Mouse (Mus musculus): ENCODE results near the gene Rpl19.

Gene Rpl19

DNA sequence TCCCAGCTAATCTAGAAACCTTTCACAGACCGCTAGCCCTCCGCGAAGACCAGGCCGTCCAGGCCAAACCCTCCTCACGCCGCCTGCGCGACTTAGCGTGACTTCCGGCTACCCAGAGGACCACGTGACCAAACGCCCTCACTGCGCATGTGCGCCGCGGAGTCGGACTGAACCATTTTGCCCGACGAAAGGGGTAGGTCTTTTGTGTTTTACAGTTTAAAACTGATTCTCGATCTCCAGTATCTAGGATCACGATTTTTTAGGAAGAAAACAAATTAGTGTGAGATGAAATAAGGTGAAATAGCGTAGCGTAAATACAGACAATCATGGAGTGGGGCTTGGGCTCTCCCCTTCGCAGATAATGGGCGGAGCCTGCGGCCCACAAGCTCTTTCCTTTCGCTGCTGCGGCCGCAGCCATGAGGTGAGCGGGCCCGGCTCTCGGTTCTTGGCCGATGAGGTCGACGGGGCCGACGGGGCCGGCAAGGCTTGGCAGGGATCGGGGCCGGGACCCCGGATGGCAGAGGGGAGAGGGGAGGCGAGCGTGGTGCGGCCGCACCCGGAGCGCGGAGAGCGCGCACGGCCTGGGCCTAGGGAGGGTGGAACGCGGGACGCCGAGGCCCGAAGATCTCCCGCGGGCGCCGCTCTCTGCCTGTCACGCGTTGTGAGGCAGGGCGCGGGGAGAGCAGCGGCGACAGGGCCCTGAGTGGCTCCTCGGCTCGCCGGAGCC, at the start of gene Rpl19:
TSS of gene Rpl19 (plus strand) at position 141 of the 727 bp plus-strand sequence.
- peak; percentile 86 for DNase-seq (ENCODE audit: low spot score)

GRCm38 (mm10) chr11:97977797-97978196, 48.7 kb upstream of the Rpl19 start:
- DNase-seq (ENCODE audit: low spot score), result no peak

GRCm38 (mm10) chr11:97978392-97978791, 48.1 kb upstream of the Rpl19 start:
- no peak for DNase-seq (ENCODE audit: low spot score)

DNA sequence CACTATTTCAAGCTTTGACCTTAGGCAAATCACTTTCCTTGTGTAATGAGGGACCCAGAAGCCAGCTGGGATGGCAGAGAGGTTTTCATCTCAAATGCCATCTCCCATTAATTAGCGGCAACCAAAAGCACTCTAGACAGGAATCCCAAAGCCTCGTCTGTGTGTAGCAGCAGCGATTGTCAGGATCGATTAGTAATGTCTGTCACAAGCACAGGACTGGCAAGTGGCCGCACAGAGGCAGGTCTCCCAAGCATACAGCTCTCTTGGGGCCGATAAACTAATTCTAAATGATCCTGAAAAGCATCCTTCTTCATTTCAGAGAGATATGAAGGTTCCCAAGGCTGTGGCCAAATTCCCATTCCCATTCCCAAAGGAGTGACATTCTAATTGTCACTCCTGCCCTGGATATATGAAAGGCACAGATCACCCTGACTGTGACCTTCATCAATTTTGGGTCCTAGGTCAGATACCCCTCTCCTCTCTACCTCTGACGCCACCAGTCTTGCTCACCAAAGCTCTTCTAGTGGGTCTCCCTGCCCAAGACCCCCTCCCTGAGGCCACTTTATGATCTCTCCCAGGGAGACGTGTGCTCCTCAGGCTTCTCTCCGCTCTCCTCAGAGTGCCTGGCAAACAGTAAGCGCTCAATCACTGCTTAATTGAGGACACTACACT, 46.5 kb upstream of the Rpl19 start:
- no peak for DNase-seq (ENCODE audit: low spot score)

- DNase-seq (ENCODE audit: low spot score), result no peak
These were observed 46.0 kb upstream of the Rpl19 start for GRCm38 (mm10) chr11:97980531-97980966.

- no peak for DNase-seq (ENCODE audit: low spot score)
These were observed 43.8 kb upstream of the Rpl19 start for GRCm38 (mm10) chr11:97982721-97983120.

- DNase-seq (ENCODE audit: low spot score), result no peak
These were observed 43.0 kb upstream of the Rpl19 start for GRCm38 (mm10) chr11:97983506-97983905.

- DNase-seq (ENCODE audit: low spot score), result no peak
These were observed 42.5 kb upstream of the Rpl19 start for GRCm38 (mm10) chr11:97983983-97984382.

GRCm38 (mm10) chr11:97985727-97986677, 40.5 kb upstream of the Rpl19 start, which contains the start of gene Plxdc1:
Gene Plxdc1 (minus strand): TSS chr11:97986444.
- no peak for DNase-seq (ENCODE audit: low spot score)

GRCm38 (mm10) chr11:97986738-97987465, 39.6 kb upstream of the Rpl19 start:
- DNase-seq (ENCODE audit: low spot score), result no peak

DNA sequence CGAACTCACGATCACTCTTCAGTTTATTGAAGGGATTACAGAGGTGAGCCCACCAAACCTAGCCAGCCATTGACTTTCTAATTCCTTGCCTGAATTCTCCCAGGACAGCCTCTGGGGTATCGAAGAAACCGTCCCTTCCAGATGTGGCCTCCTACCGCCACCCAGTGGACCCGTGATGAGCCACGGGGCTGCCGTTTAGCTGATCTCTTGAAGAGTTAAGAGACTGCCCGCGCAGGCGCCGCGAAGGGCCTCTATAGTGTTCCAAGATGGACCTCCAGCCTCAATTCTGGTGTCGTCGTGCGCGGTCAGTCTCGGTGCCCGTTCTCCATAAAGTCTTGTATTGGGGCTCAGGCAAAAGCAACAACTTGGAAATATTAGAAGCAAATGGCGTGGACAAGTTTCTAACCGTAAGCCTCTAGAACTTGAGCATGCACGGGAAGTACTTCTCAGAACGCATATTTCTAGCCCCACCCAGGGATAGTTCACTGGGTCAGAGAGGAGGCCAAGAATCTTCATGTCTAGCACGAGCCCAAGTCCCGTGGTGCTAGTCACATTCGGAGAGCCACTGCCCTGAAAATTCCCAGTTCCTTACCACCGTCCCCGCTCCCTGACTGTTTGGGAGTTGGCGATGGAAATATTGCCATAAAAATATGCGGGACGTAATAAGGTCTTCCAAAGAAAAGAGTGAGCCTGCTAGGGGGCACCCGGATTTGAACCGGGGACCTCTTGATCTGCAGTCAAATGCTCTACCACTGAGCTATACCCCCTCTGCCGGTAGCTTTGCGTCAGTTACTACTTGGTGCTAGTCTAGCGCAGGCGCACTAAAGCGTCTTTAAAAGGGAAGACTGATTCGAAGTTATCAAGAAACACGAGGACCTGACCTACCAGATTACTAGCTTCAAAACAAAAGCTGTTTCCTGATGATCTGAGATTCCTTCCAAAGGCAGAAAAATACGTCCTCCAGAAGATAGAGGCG, 38.7 kb upstream of the Rpl19 start:
- DNase-seq (ENCODE audit: low spot score), result peak; percentile 94

- DNase-seq (ENCODE audit: low spot score), result peak; percentile 88
These were observed 37.9 kb upstream of the Rpl19 start for GRCm38 (mm10) chr11:97988530-97989096.

GRCm38 (mm10) chr11:97994539-97995100, 31.9 kb upstream of the Rpl19 start:
- DNase-seq (ENCODE audit: low spot score), result peak; percentile 84

GRCm38 (mm10) chr11:97995564-97996288, 30.8 kb upstream of the Rpl19 start, which contains the start of gene Arl5c:
Gene Arl5c (minus strand): TSS chr11:97996181.
- peak; percentile 81 for DNase-seq (ENCODE audit: low spot score)

GRCm38 (mm10) chr11:97996691-97997090, 29.8 kb upstream of the Rpl19 start:
- DNase-seq (ENCODE audit: low spot score), result no peak

DNA sequence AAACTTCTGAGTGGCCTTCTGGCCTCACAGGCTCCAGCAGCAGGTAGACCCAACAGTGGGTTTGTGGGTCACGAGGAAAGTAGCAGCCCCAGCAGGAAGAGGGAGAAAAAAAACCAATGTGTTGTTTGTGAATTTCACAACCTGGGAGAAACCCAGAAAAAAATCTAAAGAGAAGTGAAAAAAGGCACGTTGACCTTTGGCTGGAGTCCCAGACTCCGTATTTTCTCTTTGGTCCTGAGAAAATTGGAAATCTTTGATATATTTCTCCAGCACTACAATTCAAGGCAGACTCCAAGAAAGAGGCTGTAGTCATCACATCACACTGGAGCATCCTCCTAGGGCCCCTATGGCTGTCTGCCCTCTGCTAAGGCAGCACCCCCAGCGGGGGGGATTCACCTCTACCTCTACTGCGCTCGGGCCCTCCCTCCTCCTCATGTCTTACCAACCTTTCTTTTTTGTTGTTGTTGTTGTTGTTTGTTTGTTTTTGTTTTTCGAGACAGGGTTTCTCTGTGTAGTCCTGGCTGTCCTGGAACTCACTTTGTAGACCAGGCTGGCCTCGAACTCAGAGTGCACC, 29.0 kb upstream of the Rpl19 start:
- no peak for DNase-seq (ENCODE audit: low spot score)

DNA sequence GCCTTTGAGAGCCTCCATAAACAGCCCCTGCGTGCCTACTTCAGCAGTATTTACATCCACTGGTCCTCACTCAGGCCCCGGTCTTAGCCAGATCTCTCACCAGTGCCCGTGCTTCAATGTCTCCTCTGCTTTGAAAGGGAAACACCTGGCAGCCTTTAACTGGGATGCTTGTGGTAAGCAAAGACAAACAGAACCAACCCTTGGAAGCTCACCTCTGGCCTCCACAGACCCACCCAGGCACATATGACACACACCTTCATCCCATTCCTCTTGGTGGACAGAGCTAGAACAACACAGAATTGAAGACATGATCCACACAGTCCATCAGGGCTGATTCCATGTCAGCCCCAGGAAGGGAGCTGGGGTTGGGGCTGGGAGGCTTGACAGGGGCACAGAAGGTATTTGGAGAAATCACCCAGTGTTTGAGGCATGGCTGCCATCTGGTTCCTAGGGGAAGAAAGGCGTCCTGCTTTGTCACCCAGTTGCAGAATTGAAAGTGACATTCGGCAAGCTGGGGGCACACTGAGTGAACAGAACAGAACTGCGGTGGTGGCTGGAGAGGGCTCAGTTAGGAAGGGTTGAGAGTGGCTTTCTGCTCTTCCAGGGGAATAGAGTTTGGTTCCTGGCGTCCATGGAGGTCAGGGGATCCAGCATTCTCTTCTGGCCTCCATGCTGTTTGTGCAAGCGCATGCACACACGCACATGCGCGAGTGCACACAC, 28.3 kb upstream of the Rpl19 start:
- no peak for DNase-seq (ENCODE audit: low spot score)

Measured in T-cell, adult 2 months (primary cell).